Mouse (Mus musculus) kidney, adult 2 months (tissue): ENCODE results near the gene Ipo4.

ENCODE experiments used
- CTCF ChIP-seq: fragments of 200-500 bp; conservative IDR thresholded peaks from 2 replicates; pipeline ENCODE4 v1.5.1; 2011; ENCODE audit warnings: low read depth, mild to moderate bottlenecking, control low read depth, low read length, moderate library complexity, mixed read lengths; ENCODE audit not compliant: insufficient read depth, insufficient read length
- POLR2A ChIP-seq: fragments of 200-500 bp; IDR thresholded peaks from one replicate; pipeline ENCODE4 v1.6.1; 2011; ENCODE audit warnings: low read depth, low read length, control low read depth

- no peak for TF ChIP-seq CTCF
- TF ChIP-seq POLR2A: no peak
These were observed 22.4 kb downstream of the Ipo4 start for GRCm38 (mm10) chr14:55613346-55613745.
